Mouse (Mus musculus): ENCODE data around the gene Olfr1201.

The Olfr1201 gene

GRCm38 (mm10) chr2:88792736-88793135 is at the start of gene Olfr1201:
Olfr1201 (plus strand) TSS chr2:88793036.
- DNase-seq: no peak

DNA sequence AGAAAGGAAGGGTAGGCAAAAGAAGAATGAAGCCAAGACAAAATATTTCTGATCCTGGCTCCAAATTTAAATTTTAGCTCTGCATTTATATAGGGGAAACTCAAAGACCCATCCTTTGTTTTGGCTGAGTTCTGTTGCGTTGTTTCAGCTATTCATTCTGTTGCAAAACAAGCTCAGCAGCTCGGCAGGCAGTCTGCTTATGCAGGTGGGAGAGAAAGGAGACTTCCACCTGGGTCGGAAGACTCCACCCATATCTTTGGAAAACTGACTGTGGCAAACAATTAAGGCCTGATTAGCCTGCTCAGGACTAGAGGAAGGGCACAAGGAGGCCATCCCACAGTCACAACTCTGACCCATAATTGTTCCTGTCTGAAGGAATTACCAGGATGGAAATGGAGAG is 49.5 kb upstream of the Olfr1201 start:
- DNase-seq: no peak

GRCm38 (mm10) chr2:88751270-88751669 is 41.6 kb upstream of the Olfr1201 start, which contains the start of gene Olfr1198:
Olfr1198 (minus strand) TSS chr2:88751370.
- DNase-seq: no peak

- DNase-seq: no peak
Observed at GRCm38 (mm10) chr2:88760369-88760768, 32.5 kb upstream of the Olfr1201 start, which contains the start of gene Olfr1199. Olfr1199 (minus strand) TSS chr2:88760469.

DNA sequence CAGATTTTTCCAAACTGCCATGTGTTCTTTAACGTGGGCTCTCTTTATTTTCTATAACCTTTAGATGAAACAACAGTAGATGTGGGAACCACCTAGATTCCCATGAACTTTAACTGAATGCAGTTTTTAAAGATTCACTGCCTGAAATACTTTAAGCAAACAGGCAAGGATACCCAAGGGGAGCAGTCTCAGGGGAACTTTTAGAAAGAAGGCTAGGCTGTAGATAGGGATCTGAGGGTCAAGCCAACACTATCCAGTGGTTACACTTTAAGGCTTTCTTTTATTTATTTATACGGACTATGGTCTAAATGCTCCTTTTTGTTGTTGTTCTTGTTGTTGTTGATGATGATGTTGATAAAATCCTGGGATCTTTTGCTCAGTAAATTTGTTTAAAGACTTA is 22.4 kb upstream of the Olfr1201 start, which contains the start of gene Olfr1200:
Gene Olfr1200, minus strand, starts transcription at position 101 of the 400 bp plus-strand sequence.
- no peak for DNase-seq

DNA sequence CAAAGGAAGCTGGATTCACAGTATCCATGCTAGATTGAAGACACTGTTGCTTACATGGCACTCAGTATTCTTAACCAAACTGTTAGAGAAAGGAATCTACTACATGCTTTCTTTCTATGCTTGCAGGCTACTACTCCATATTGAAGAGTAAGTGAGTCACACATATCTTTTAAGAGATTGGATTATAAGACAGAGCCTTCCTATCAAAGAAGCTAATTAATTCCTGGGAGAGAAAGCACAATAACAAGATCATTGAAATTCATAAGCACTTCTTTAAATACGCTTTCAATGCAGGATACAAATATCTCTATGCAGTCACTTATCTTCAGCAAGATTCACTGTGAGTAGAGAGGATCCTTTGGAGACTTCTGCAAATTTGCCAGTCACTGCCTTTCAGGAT is 21.4 kb downstream of the Olfr1201 start, which contains the start of gene Olfr1202:
Gene Olfr1202, plus strand, starts transcription at position 301 of the 400 bp plus-strand sequence.
- DNase-seq: no peak

DNA sequence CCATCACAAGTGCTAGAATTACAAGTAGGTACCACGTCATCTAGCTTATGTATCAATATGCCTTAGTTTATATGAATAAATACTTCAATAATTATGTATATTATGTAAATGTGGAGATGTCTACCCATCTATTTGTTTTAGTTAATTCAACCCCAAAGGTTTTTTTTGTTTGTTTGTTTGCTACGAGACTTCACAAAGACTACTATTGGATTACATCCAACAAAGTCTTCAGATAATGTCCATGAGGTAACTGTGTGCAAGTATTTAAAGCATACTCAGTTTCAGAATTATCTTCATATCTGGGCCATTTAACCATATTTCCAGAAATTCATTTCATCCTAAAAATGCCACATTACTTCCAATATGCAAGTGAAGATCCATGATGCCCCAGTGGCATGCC is 36.6 kb downstream of the Olfr1201 start, which contains the start of gene Olfr1205:
Gene Olfr1205, plus strand, starts transcription at position 301 of the 400 bp plus-strand sequence.
- no peak for DNase-seq

DNA sequence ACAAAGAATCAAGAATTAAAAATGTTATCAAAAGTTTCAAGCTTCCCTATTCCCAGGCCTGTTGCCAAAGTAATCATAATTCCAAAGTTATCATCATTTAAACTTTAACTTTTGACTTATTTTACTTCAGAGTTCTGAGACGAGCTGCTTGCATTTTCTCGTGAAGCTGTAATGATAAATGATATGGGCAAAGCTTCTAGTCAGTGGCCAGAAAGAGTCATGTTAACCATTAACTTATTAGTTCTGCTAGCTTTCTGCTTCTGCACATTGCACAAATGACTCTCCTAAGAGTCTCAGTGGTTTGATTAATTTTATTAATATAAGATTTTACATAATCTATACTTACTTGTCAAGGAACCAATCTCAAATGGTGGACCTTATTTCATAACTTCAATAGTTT is 45.6 kb downstream of the Olfr1201 start:
- no peak for DNase-seq

All from kidney, adult 11 months (tissue).